Mouse (Mus musculus) liver, adult 2 months (tissue): ENCODE measurements at regions not wholly inside any gene's neighbourhood (a gene's known extent, or its start where the extent isn't known, plus 50 kb on each side); places are given as distances from the start of the nearest gene placed in this dataset.

ENCODE experiments used
- DNase-seq: peaks from one replicate; pipeline ENCODE4 v3.0.0-alpha.2; 2011; ENCODE audit warnings: low read depth, low spot score; ENCODE audit errors: extremely low read depth
- H3K27ac ChIP-seq: fragments of 200-500 bp; replicated peaks from 2 replicates; pipeline ENCODE4 v1.5.1; 2012; ENCODE audit warnings: low read depth, mild to moderate bottlenecking, control low read depth, inconsistent platforms, low read length; ENCODE audit not compliant: insufficient read depth
- H3K27me3 ChIP-seq: fragments of 200-500 bp; 2 replicates; pipeline ENCODE4 v1.6.1; 2012; ENCODE audit warnings: mild to moderate bottlenecking, moderate library complexity, low read length, inconsistent platforms; ENCODE audit not compliant: control insufficient read depth, insufficient read depth
- H3K36me3 ChIP-seq: fragments of 200-500 bp; 2 replicates; pipeline ENCODE4 v1.6.1; 2012; ENCODE audit warnings: low read length, inconsistent platforms; ENCODE audit not compliant: control insufficient read depth, insufficient read depth
- H3K4me1 ChIP-seq: fragments of 200-500 bp; 2 replicates; pipeline ENCODE4 v1.6.1; 2011; ENCODE audit warnings: low read length; ENCODE audit not compliant: control insufficient read depth, insufficient read depth
- H3K4me3 ChIP-seq: fragments of 200-500 bp; 2 replicates; pipeline ENCODE4 v1.5.1; 2011; ENCODE audit warnings: low read depth, mild to moderate bottlenecking, control low read depth, low read length, moderate library complexity; ENCODE audit not compliant: insufficient read depth
- H3K79me2 ChIP-seq: fragments of 200-500 bp; 2 replicates; pipeline ENCODE4 v1.6.1; 2012; ENCODE audit warnings: inconsistent platforms, mild to moderate bottlenecking, low read length, moderate library complexity; ENCODE audit not compliant: control insufficient read depth, insufficient read depth
- H3K9ac ChIP-seq: fragments of 200-500 bp; 2 replicates; pipeline ENCODE4 v1.6.1; 2012; ENCODE audit warnings: low read depth, mild to moderate bottlenecking, control low read depth, inconsistent platforms, low read length
- CTCF ChIP-seq: fragments of 200-500 bp; IDR thresholded peaks from 2 replicates; pipeline ENCODE4 v1.5.1; 2011; ENCODE audit warnings: low read depth, low read length, control low read depth
- POLR2A ChIP-seq: fragments of 200-500 bp; IDR thresholded peaks from 2 replicates; pipeline ENCODE4 v1.6.1; 2011; ENCODE audit warnings: low read length, control low read depth; ENCODE audit not compliant: insufficient read depth; ENCODE audit errors: extremely low read depth
- WGBS: fragments of 180-500 bp; shearing (Covaris S2); methylation state at CpG from one replicate; pipeline ENCODE4 v1.1.7; 2018; 5-methylcytosine and 5-hydroxymethylcytosine counted together

GRCm38 (mm10) chr5:107045163-107045562 lies 81.0 kb downstream of the Cdc7 start:
- Histone ChIP-seq H3K27me3 (no peaks in the 10 kb centered on the region), H3K79me2 (no peaks in the 10 kb centered on the region), H3K27ac (no peak overlapping the region), H3K4me1 (peaks cover 5% of the 10 kb centered on the region), H3K9ac (no peak overlapping the region), H3K4me3 (no peak overlapping the region), H3K36me3 (no peaks in the 10 kb centered on the region)
- TF ChIP-seq POLR2A: no peak
- 43% methylated on average over 10 of the region's 10 CpGs for WGBS
- no peak for DNase-seq

GRCm38 (mm10) chr5:107046501-107046931 lies 82.4 kb downstream of the Cdc7 start:
- DNase-seq: peak; percentile 50
- H3K27ac ChIP-seq: peak overlapping the region; percentile 25; the same call in 1 of the 2 replicates
- no peak overlapping the region for H3K9ac ChIP-seq
- no peaks in the 10 kb centered on the region for H3K36me3 ChIP-seq
- H3K27me3 ChIP-seq: no peaks in the 10 kb centered on the region
- no peaks in the 10 kb centered on the region for H3K4me1 ChIP-seq
- H3K79me2 ChIP-seq: no peaks in the 10 kb centered on the region
- TF ChIP-seq POLR2A: no peak
- TF ChIP-seq CTCF: no peak
- WGBS: 24% methylated on average over 4 of the region's 4 CpGs
- H3K4me3 ChIP-seq: no peak overlapping the region

GRCm38 (mm10) chr5:107048607-107049006 lies 84.5 kb downstream of the Cdc7 start:
- WGBS: 78% methylated on average over 5 of the region's 5 CpGs
- no peaks in the 10 kb centered on the region for H3K79me2 ChIP-seq
- H3K27ac ChIP-seq: no peak overlapping the region
- no peak overlapping the region for H3K9ac ChIP-seq
- no peaks in the 10 kb centered on the region for H3K36me3 ChIP-seq
- TF ChIP-seq POLR2A: no peak
- no peak for TF ChIP-seq CTCF
- H3K4me3 ChIP-seq: no peak overlapping the region
- H3K4me1 ChIP-seq: no peaks in the 10 kb centered on the region
- H3K27me3 ChIP-seq: no peaks in the 10 kb centered on the region
- peak; percentile 24 for DNase-seq

- DNase-seq: no peak
- WGBS: 59% methylated on average over 3 of the region's 3 CpGs
Observed at GRCm38 (mm10) chr5:107050076-107050475, 86.0 kb downstream of the Cdc7 start.

GRCm38 (mm10) chr5:107051868-107052267 lies 87.7 kb downstream of the Cdc7 start:
- no peaks in the 10 kb centered on the region for H3K79me2 ChIP-seq
- H3K9ac ChIP-seq: no peak overlapping the region
- H3K4me3 ChIP-seq: no peak overlapping the region
- DNase-seq: no peak
- no peaks in the 10 kb centered on the region for H3K36me3 ChIP-seq
- TF ChIP-seq CTCF: no peak
- TF ChIP-seq POLR2A: no peak
- H3K4me1 ChIP-seq: no peaks in the 10 kb centered on the region
- no peaks in the 10 kb centered on the region for H3K27me3 ChIP-seq
- 70% methylated on average over 10 of the region's 10 CpGs for WGBS
- no peak overlapping the region for H3K27ac ChIP-seq

More at GRCm38 (mm10) chr5:107050076-107050475, 86.0 kb downstream of the Cdc7 start:
- Histone ChIP-seq H3K4me3 (no peak overlapping the region), H3K9ac (no peak overlapping the region), H3K4me1 (no peaks in the 10 kb centered on the region), H3K27ac (no peak overlapping the region), H3K79me2 (no peaks in the 10 kb centered on the region), H3K36me3 (no peaks in the 10 kb centered on the region), H3K27me3 (no peaks in the 10 kb centered on the region)
- TF ChIP-seq CTCF (no peak), POLR2A (no peak)

GRCm38 (mm10) chr5:107054900-107055452 lies 90.9 kb downstream of the Cdc7 start:
- TF ChIP-seq POLR2A (no peak), CTCF (no peak)
- no peak overlapping the region for H3K4me3 ChIP-seq
- no peak overlapping the region for H3K9ac ChIP-seq
- H3K79me2 ChIP-seq: no peaks in the 10 kb centered on the region
- H3K4me1 ChIP-seq: no peaks in the 10 kb centered on the region
- H3K27me3 ChIP-seq: no peaks in the 10 kb centered on the region
- no peaks in the 10 kb centered on the region for H3K36me3 ChIP-seq
- no peak for DNase-seq
- no peak overlapping the region for H3K27ac ChIP-seq
- 71% methylated on average over 6 of the region's 6 CpGs for WGBS
